Mouse (Mus musculus) limb, embryonic 15.5 days (tissue): Measurements from ENCODE around the gene Cactin. TPM values are rescaled to one million over a fixed set of nuclear protein-coding genes. Genes with fewer than 3 reads are reported as not detected.
A peak's percentile ranks its signal among the peaks of the same experiment; 100 is the strongest.

ENCODE experiments used
- ATAC-seq: fragments of 200-750 bp; cut with Nextera tagmentation; 2 replicates; pipeline ENCODE4 v1.8.0; 2017; ENCODE audit warnings: low read depth, moderate TSS enrichment; ENCODE audit not compliant: insufficient number of reproducible peaks, low FRiP score, low TSS enrichment
- H3K27ac ChIP-seq: fragments of 300-500 bp; sonication (generic); 2 replicates; pipeline ENCODE4 v1.5.1; 2015; ENCODE audit warnings: moderate library complexity, mild to moderate bottlenecking, inconsistent platforms
- H3K27me3 ChIP-seq: fragments of 300-500 bp; sonication (generic); 2 replicates; pipeline ENCODE4 v1.6.1; 2015; ENCODE audit warnings: inconsistent platforms
- H3K36me3 ChIP-seq: fragments of 300-500 bp; sonication (generic); 2 replicates; pipeline ENCODE4 v1.6.1; 2015; ENCODE audit warnings: inconsistent platforms
- H3K4me1 ChIP-seq: fragments of 300-500 bp; sonication (generic); 2 replicates; pipeline ENCODE4 v1.6.1; 2015; ENCODE audit warnings: inconsistent platforms
- H3K4me2 ChIP-seq: fragments of 300-500 bp; sonication (generic); 2 replicates; pipeline ENCODE4 v1.6.1; 2015; ENCODE audit warnings: mild to moderate bottlenecking, inconsistent platforms
- H3K4me3 ChIP-seq: fragments of 300-500 bp; sonication (generic); 2 replicates; pipeline ENCODE4 v1.5.1; 2015; ENCODE audit warnings: mild to moderate bottlenecking, inconsistent platforms
- H3K9ac ChIP-seq: fragments of 300-500 bp; sonication (generic); 2 replicates; pipeline ENCODE4 v1.6.1; 2015; ENCODE audit warnings: inconsistent platforms
- H3K9me3 ChIP-seq: fragments of 300-500 bp; sonication (generic); 2 replicates; pipeline ENCODE4 v1.6.1; 2016; ENCODE audit warnings: inconsistent platforms
- WGBS: fragments of 180-500 bp; shearing (Covaris S2); methylation state at CpG from one replicate; pipeline ENCODE4 v1.1.7; 2015; 5-methylcytosine and 5-hydroxymethylcytosine counted together
- polyA plus RNA-seq: library from polyadenylated mRNA; unstranded; fragments of >200 nt; fragmentation: Nextera tagmentation; extraction: Ambion mirVana; gene quantifications from 2 replicates; pipeline ENCODE4 v1.2.1, GENCODE M21; 2015

Cactin gene
- polyA plus RNA-seq, 1 experiment from 2014 or later = 37.3 TPM

DNA sequence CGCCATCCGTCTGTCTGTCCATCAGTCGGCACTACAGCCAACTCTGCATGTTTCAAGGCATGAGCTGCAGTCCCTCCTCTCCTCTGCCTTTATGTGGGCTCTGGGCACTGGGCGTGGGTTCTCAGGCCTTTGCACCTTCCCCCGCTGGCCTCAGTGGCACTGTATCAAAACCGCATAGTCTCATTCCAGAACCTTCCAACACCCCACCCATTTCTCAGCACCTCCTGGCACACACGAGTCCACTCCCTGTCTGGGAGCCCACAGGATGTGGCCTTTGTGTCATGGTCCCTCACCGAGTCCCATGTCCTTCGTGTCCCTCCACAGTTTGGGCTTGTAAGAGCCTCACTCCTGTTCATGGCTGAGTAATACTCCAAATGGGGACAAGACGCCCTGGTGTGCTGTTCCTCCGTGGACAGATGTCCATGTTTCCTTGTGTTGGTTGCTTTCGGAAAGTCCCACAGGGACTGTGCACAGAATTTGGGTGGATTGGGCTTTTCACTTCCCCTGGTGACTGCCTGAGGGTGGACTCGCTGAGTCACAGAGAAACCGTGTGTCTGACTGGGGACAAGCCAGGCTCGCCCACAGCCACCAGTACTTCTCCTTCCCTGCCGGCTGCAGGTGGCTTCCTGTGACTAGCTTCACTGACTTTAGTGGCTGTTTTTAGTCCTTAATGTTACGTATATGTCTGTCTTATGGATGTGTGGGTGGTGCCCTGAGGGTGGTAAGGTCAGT lies 22.4 kb upstream of the Cactin start:
- ATAC-seq = no peak
- H3K27me3 ChIP-seq = no peaks in the 10 kb centered on the region
- H3K4me1 ChIP-seq = peaks cover 54% of the 10 kb centered on the region
- H3K9me3 ChIP-seq = no peaks in the 10 kb centered on the region
- no peak overlapping the region for H3K4me3 ChIP-seq
- WGBS = 92% methylated on average over 17 of the region's 17 CpGs
- no peak overlapping the region for H3K4me2 ChIP-seq
- peaks cover 12% of the 10 kb centered on the region; the same call in 1 of the 2 replicates for H3K36me3 ChIP-seq
- H3K27ac ChIP-seq = no peak overlapping the region
- H3K9ac ChIP-seq = no peak overlapping the region

DNA sequence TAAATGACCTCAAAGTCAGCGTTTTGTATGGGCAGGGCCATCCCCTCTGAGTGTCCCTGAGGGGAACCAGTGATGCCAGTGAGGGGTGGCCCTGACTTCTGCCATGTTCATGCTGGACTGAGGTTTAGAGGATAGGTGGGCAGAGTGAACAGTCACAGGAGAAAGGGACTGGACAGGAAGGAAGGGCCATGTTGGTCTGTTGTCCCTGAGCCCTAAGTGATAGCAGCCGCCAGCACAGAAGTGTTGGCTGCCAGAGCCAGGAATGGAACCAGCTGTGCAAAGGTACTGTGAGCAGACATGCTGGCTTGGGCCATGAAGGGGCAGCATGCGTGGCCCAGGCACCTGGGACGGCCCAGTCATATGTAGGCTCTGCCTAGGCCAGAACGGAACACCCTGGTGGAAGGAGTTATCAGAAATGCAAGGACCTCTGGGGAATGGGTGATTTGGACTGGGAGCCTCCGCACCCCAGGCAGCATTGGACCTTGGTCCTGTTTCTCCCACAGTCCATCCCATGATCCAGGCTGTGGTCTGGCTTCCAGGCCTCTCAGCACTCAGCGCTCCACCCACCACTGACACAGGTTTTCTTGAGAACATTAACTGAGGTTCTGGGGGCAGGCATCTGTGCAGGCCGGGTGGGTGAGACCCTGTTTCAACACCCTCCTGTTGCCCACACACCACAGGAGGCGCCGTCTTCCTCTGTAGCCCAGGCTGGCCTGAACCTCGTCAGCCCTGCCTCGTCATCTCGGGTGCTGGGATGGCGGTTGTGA lies 21.1 kb upstream of the Cactin start:
- Histone ChIP-seq H3K27ac (no peak overlapping the region), H3K4me3 (no peak overlapping the region), H3K27me3 (no peaks in the 10 kb centered on the region), H3K9ac (no peak overlapping the region), H3K4me2 (no peak overlapping the region), H3K36me3 (peaks cover 12% of the 10 kb centered on the region; the same call in 1 of the 2 replicates), H3K9me3 (no peaks in the 10 kb centered on the region), H3K4me1 (peaks cover 48% of the 10 kb centered on the region)
- WGBS = 89% methylated on average over 14 of the region's 14 CpGs
- no peak for ATAC-seq

DNA sequence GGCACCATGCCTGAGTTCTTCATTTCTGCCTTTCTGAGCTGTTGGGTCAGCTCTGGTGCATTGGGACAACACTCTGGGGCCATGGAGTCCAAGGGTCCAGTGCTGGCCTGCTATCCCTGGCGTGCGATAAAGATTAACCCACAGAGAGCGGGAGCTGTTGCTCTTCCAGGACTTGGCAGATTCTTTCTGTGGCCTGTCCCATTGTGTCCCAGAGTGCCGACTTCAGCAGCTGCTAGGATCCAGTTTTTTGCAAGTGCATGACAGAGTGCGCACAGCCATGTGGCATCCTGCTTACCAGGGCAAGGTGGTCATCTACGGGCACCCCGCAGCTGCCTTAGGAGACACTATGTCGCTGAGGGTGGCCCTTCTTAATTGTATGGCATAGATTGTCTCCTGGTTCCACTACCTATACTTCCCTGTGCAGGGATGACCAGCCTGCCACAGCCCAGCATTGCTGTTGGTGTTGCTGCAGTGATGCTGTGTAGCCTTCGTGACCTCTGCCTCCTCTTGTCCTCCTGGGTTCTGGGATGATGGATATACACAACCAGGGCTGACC lies 20.5 kb upstream of the Cactin start:
- Histone ChIP-seq H3K9me3 (no peaks in the 10 kb centered on the region), H3K27me3 (no peaks in the 10 kb centered on the region), H3K36me3 (peaks cover 11% of the 10 kb centered on the region; the same call in 1 of the 2 replicates), H3K4me1 (peaks cover 42% of the 10 kb centered on the region), H3K4me3 (no peak overlapping the region), H3K4me2 (no peak overlapping the region), H3K9ac (no peak overlapping the region), H3K27ac (no peak overlapping the region)
- WGBS = 86% methylated on average over 9 of the region's 9 CpGs
- no peak for ATAC-seq

DNA sequence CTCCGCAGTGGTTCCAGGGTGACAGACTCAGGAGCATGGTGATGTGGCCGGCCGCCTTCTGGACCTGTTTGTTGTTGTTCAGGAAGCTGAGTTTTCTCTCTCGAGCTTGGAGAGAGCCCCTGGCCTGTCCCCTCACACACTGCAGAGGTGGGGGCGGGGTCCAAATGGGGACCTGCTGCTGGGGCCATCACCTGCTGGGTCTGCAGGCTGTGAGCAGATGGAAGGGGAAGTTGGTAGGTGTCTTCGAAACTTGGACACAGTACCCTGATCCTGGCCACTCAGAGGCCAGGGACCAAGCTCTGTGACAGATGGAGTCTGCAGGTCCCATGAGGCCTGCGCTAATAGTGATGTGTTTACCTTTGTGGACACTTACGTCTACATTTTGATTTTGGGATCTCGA lies 19.6 kb upstream of the Cactin start:
- Histone ChIP-seq H3K36me3 (peaks cover 13% of the 10 kb centered on the region), H3K27ac (no peak overlapping the region), H3K4me1 (peaks cover 41% of the 10 kb centered on the region), H3K4me3 (no peak overlapping the region), H3K27me3 (no peaks in the 10 kb centered on the region), H3K4me2 (no peak overlapping the region), H3K9ac (no peak overlapping the region), H3K9me3 (no peaks in the 10 kb centered on the region)
- ATAC-seq = no peak
- WGBS = 85% methylated on average over 9 of the region's 9 CpGs

DNA sequence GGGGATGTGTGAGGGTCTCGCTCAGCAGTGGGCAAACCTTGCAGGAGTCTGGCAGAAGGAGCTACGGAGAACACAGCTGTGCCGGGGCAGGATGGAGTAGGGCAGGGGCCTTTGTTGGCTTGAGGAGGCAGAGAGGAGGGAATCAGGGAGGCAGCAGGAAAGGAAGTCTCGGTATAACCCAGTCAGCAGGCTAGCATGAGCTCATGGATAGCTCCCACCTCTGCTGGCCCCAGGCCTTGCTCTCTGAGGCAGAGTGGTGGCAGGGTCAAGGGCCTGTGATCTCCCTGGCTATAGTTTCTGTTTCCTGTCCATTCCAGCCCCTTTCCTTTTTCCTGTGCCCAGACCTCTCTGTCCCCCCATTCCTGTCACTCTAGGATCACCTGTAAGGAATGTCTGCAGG lies 18.6 kb upstream of the Cactin start:
- WGBS = 65% methylated on average over 4 of the region's 4 CpGs
- ATAC-seq = no peak
- 0 out of 2 replicates have a peak overlapping the region, but pooled peaks have one; percentile 18 for H3K27ac ChIP-seq

DNA sequence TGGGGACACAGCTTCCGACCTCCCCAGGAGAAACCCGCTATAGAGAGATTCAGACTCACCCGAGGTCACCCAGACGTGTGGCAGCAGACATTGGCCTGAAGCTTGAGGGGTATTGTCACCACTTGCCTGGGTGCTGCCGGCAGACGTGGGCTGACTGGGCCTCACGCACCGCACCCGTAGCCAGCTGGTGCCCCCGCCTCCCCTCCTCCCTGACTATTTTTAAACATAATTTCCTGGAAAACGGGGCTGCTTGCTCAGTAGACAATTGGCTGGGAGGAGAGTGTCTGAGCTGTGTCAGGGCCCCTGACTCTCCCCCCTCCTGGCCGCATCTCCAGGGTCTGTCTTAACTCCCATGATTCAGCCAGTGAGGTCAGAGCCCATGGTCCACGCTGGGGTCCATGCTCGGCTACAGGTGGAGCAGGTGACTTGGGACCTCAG lies 18.1 kb upstream of the Cactin start:
- Histone ChIP-seq H3K9me3 (0 out of 2 replicates have a peak, but pooled peaks cover 2% of the 10 kb centered on the region), H3K9ac (no peak overlapping the region), H3K4me3 (no peak overlapping the region), H3K27me3 (no peaks in the 10 kb centered on the region), H3K36me3 (peaks cover 23% of the 10 kb centered on the region), H3K4me2 (no peak overlapping the region), H3K27ac (peak overlapping the region; percentile 18; the same call in 1 of the 2 replicates), H3K4me1 (peaks cover 34% of the 10 kb centered on the region)
- WGBS = 46% methylated on average over 14 of the region's 14 CpGs
- no peak for ATAC-seq

More for the DNA sequence above, 18.6 kb upstream of the Cactin start:
- Histone ChIP-seq H3K36me3 (peaks cover 18% of the 10 kb centered on the region), H3K4me1 (peaks cover 39% of the 10 kb centered on the region), H3K4me2 (no peak overlapping the region), H3K27me3 (no peaks in the 10 kb centered on the region), H3K4me3 (no peak overlapping the region), H3K9me3 (no peaks in the 10 kb centered on the region), H3K9ac (no peak overlapping the region)

DNA sequence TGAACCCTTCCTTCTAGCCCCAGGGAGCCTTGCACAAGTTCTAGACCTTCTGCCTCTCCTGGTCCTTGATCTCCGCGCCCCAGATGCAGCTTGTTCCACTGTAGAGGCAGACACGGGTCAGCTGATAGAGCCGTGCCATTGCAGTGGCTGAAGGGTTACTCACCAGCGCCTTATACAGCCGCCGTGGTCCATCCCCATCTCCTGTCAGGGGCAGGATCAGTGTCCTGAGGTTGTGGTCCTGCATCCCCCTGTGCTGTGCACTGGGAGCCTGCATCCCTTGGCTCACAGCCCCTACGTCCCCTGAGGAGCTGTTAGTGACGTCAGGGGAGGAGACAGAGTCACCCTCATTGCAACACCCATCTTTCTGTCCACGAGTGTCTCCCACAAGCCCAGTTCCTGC lies 17.6 kb upstream of the Cactin start:
- no peak overlapping the region for H3K9ac ChIP-seq
- H3K4me3 ChIP-seq = no peak overlapping the region

DNA sequence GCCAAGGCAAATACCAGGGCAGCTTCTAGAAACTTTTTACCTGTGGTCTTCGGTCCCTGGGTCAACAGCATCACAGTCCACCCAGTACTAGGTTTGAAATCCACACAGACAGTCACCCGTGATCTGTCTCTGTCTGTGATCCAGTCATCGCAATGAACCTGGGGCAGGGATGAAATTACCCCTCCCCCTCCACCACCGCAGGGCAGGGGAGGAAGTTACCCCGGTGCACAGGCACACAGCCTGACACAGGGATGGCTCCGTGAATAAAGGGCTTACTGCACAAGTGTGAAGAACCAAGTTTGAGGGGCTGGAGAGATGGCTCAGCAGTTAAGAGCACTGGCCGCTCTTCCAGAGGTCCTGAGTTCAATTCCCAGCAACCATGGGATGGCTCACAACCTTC lies 17.1 kb upstream of the Cactin start:
- Histone ChIP-seq H3K27me3 (no peaks in the 10 kb centered on the region), H3K9ac (no peak overlapping the region)

More for the DNA sequence above, 17.6 kb upstream of the Cactin start:
- H3K9me3 ChIP-seq = 0 out of 2 replicates have a peak, but pooled peaks cover 3% of the 10 kb centered on the region
- H3K27ac ChIP-seq = peak overlapping the region; percentile 18; the same call in 1 of the 2 replicates
- 74% methylated on average over 10 of the region's 10 CpGs for WGBS
- H3K27me3 ChIP-seq = no peaks in the 10 kb centered on the region
- no peak overlapping the region for H3K4me2 ChIP-seq
- no peak for ATAC-seq
- H3K36me3 ChIP-seq = peaks cover 28% of the 10 kb centered on the region
- H3K4me1 ChIP-seq = peaks cover 30% of the 10 kb centered on the region

DNA sequence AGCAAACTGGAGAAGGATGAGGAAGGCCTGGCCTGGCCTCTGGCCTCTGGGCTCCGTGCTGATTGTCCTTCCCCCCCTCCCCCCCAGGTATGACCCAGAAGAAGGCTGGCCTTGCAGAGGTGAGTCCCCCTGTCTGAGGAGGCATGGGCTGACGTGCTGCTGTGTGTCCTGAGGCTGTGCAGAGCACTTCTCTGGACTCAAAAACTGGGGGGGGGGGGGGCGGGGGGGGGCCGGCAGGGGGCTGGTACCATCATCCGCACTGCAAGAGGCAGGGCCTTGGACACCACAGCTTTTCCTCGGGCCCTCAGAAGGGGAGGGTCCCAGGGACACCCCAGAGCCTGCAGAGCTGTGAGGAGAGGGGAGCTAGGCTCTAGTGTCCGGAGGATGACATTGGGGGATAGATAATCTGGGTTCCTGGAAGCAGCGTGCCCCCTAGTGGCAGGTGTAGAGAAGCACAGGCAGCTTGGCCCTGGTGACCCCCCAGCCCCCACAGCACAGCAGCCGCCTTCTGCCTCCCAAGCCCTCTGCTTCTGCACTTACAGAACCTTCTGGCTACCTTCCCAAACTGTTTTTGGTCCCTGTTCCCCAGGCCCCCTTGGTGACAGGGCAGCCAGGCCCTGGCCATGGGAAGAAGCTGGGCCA lies 16.2 kb upstream of the Cactin start:
- H3K4me2 ChIP-seq = no peak overlapping the region
- 0 out of 2 replicates have a peak, but pooled peaks cover 3% of the 10 kb centered on the region for H3K9me3 ChIP-seq
- peaks cover 42% of the 10 kb centered on the region for H3K36me3 ChIP-seq

More for the DNA sequence above, 17.1 kb upstream of the Cactin start:
- Histone ChIP-seq H3K4me3 (no peak overlapping the region), H3K4me1 (peaks cover 28% of the 10 kb centered on the region), H3K36me3 (peaks cover 32% of the 10 kb centered on the region), H3K4me2 (no peak overlapping the region), H3K27ac (no peak overlapping the region), H3K9me3 (0 out of 2 replicates have a peak, but pooled peaks cover 3% of the 10 kb centered on the region)
- no peak for ATAC-seq
- WGBS = 73% methylated on average over 7 of the region's 7 CpGs

DNA sequence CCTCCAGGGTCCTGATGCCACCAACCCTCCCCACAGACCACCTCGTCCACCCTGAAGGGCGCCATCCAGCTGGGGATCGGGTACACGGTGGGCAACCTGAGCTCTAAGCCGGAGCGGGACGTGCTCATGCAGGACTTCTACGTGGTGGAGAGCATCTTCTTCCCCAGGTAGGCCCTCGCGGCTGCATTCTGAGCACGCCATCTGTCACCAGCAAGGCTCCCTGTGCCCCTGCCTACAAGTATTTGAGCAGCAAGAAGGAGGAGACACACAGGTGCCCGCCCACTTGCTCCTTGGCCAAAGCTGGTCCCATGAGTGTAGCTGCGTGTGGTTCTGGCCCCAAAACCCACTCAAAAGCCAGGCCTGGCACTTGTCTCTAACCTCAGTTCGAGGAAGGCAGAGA lies 15.2 kb upstream of the Cactin start:
- H3K4me3 ChIP-seq = no peak overlapping the region
- H3K36me3 ChIP-seq = peaks cover 51% of the 10 kb centered on the region
- no peak overlapping the region for H3K9ac ChIP-seq
- 92% methylated on average over 14 of the region's 14 CpGs for WGBS
- H3K4me2 ChIP-seq = no peak overlapping the region
- no peaks in the 10 kb centered on the region for H3K27me3 ChIP-seq
- H3K27ac ChIP-seq = no peak overlapping the region
- ATAC-seq = no peak
- 0 out of 2 replicates have a peak, but pooled peaks cover 3% of the 10 kb centered on the region for H3K9me3 ChIP-seq
- peaks cover 23% of the 10 kb centered on the region for H3K4me1 ChIP-seq

More for the DNA sequence above, 16.2 kb upstream of the Cactin start:
- no peak overlapping the region for H3K27ac ChIP-seq
- H3K9ac ChIP-seq = no peak overlapping the region
- H3K4me1 ChIP-seq = peaks cover 23% of the 10 kb centered on the region
- 32% methylated on average over 5 of the region's 9 CpGs for WGBS
- H3K27me3 ChIP-seq = no peaks in the 10 kb centered on the region
- no peak for ATAC-seq
- H3K4me3 ChIP-seq = no peak overlapping the region

DNA sequence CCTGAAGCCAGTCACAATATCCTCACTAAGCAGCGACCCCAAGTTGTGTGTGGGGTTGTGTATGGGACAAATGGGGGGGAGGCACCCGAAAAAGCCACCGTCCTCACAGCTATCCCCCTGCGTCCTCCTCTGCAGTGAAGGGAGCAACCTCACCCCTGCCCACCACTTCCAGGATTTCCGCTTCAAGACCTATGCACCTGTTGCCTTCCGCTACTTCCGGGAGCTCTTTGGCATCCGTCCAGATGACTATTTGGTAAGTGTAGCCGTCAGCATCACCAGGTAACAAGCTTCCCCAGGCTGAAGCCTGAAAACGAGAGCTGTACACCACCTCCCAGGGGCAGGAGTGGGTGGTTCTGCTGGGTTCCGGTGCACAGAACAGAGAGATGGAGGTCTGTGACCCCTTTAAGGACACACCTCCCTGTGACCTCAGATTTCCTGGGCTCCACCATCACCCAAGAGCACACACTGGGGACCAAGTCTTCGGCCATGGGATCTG lies 14.7 kb upstream of the Cactin start:
- peaks cover 57% of the 10 kb centered on the region for H3K36me3 ChIP-seq
- WGBS = 95% methylated on average over 12 of the region's 12 CpGs
- 0 out of 2 replicates have a peak, but pooled peaks cover 3% of the 10 kb centered on the region for H3K9me3 ChIP-seq
- no peak overlapping the region for H3K9ac ChIP-seq
- H3K4me1 ChIP-seq = peaks cover 23% of the 10 kb centered on the region
- no peak overlapping the region for H3K4me2 ChIP-seq
- no peak overlapping the region for H3K4me3 ChIP-seq
- no peak for ATAC-seq
- no peak overlapping the region for H3K27ac ChIP-seq
- H3K27me3 ChIP-seq = no peaks in the 10 kb centered on the region
